Mouse (Mus musculus): Measurements from ENCODE around the gene Slc47a2. TPM values are rescaled to one million over a fixed set of nuclear protein-coding genes. Genes with fewer than 3 reads are reported as not detected.
"Not testable (repeated sequence)": the region's sequence is repeated elsewhere in the genome, so short reads cannot be mapped to it uniquely, and the experiment has no call there.

Slc47a2 gene
- polyA plus RNA-seq, 1 experiment from 2014 or later = not detected

DNA sequence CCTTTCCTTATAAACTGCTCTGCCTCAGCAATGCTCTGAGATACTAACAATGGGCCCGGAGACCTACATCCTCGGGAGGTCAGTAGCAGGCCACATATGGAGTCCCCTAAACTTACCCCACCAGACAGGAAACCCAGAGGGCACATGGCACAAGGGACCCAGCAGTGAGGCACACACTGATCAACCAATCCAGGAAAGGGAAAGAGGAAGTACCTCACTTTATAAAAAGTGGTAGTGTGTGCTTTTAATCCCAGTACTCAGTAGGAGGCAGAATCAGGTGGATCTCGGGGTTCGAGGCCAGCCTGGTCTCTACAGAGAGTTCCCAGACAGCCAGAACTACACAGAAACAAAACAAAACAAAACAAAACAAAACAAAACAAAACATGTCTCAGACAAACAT is 2.3 kb downstream of the Slc47a2 start:
- WGBS = 78% methylated on average over 4 of the region's 4 CpGs
- Histone ChIP-seq H3K27ac (no peak overlapping the region), H3K36me3 (no peaks in the 10 kb centered on the region), H3K4me2 (replicated peaks) (no peak overlapping the region), H3K27me3 (peaks cover 40% of the 10 kb centered on the region), H3K4me3 (no peak overlapping the region), H3K9ac (no peak overlapping the region), H3K9me3 (no peaks in the 10 kb centered on the region), H3K4me1 (peaks cover 12% of the 10 kb centered on the region; the same call in 1 of the 2 replicates)
- no peak for ATAC-seq (ENCODE audit: insufficient number of reproducible peaks, insufficient read depth, low FRiP score, low TSS enrichment)

DNA sequence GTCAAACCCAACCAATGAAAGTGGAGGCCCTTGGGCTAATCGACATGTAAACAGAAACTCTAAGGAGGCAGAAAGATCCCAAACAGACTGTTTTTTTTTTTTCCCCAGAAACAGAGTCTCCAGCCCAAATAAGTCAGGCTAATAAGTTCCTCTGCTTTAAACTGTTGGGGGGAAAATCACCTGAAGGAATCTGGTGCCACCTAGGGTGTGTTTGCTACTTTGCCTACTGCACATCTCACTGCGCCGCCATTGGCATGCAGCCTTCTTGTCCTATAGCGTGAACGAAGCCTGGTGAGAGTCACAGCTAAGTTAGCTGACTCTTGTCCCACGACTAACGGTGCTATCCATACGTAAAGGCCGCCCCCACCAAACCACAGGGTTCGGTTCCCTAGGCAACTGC is 5.1 kb downstream of the Slc47a2 start:
- Histone ChIP-seq H3K27ac (no peak overlapping the region), H3K4me1 (peaks cover 9% of the 10 kb centered on the region; the same call in 1 of the 2 replicates), H3K36me3 (no peaks in the 10 kb centered on the region), H3K4me3 (no peak overlapping the region), H3K9ac (no peak overlapping the region), H3K4me2 (replicated peaks) (no peak overlapping the region), H3K9me3 (no peaks in the 10 kb centered on the region), H3K27me3 (peaks cover 21% of the 10 kb centered on the region)
- whole genome bisulfite sequencing = 79% methylated on average over 10 of the region's 10 CpGs
- no peak for ATAC-seq (ENCODE audit: insufficient number of reproducible peaks, insufficient read depth, low FRiP score, low TSS enrichment)

DNA sequence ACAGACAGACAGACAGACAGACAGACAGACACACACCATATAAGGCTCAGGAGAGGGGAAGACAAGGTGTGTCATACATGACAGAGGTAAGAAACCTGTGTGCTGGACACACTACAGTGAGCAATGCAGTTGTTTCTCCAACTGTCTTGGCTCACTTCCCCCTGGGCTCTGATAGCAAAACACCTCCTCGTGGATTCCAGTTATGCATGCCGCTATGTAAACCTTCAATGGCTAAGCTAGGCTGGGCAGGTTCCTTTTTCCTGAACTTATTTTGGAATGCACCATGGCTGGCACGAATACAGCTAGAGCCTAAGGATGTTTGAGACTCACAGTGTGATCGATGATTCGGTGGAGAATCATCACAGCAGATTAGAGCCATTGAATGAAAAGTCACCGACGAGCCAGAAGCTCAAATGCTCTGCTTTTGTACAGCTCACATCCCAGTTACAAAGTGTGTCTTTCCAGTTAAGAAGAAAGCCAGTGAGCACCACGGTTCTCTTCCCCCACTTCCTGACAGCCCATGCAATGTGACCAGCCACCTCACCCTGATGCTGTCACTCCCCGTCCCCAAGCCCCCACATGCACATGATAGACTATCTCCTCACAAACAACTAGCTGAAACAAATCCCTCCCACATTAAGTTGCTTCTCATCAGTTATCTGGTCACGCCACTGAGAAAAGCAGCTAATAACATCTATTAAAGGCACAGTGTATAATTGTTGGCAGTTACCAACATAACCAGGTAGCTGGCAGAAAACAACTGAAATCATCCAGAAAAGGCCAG is 21.6 kb downstream of the Slc47a2 start:
- H3K27ac ChIP-seq = no peak overlapping the region
- H3K4me1 ChIP-seq = peaks cover 8% of the 10 kb centered on the region; the same call in 1 of the 2 replicates
- H3K4me3 ChIP-seq = no peak overlapping the region
- H3K36me3 ChIP-seq = no peaks in the 10 kb centered on the region
- WGBS = 74% methylated on average over 10 of the region's 10 CpGs
- ATAC-seq (ENCODE audit: insufficient number of reproducible peaks, insufficient read depth, low FRiP score, low TSS enrichment) = no peak
- no peaks in the 10 kb centered on the region for H3K9me3 ChIP-seq
- H3K9ac ChIP-seq = no peak overlapping the region
- no peaks in the 10 kb centered on the region for H3K27me3 ChIP-seq
- H3K4me2 ChIP-seq (replicated peaks) = no peak overlapping the region

DNA sequence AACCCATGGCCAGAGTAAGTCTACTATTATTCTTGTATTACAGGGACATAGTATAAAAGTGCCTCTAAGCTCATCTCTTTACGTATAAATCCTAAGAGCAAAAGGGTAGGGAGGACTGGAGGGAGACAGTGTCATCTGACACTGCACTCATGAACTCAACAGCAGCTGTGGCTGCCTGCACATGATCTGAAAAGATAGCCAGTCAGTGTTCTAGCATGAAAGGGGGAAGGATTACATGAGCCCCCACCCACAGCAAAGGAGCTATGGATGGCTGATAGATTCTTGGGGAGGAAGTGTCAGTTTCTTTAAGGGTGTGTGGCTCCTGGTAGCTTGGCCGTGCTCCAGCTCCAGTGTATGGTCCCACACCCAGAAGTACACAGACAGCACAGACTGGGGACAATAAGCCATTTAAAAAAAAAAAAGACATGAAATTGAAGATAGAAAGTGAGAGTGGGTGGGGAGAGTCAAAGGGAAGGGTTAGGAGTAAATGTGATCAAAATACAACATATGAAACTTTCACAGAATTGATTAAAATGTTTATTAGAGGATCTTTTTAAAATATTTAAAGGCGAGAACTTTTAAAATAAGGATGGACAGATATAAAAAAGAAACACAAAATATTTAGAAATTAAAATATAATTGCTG is 22.6 kb downstream of the Slc47a2 start:
- no peak for ATAC-seq (ENCODE audit: insufficient number of reproducible peaks, insufficient read depth, low FRiP score, low TSS enrichment)

GRCm38 (mm10) chr11:61319233-61319922 is 23.3 kb downstream of the Slc47a2 start:
- 58% methylated on average over 12 of the region's 12 CpGs for WGBS
- H3K36me3 ChIP-seq = no peaks in the 10 kb centered on the region
- no peaks in the 10 kb centered on the region for H3K27me3 ChIP-seq
- peaks cover 8% of the 10 kb centered on the region; the same call in 1 of the 2 replicates for H3K4me1 ChIP-seq
- no peak for ATAC-seq (ENCODE audit: insufficient number of reproducible peaks, insufficient read depth, low FRiP score, low TSS enrichment)
- no peak overlapping the region for H3K9ac ChIP-seq
- no peak overlapping the region for H3K27ac ChIP-seq
- no peak overlapping the region for H3K4me2 ChIP-seq (replicated peaks)
- H3K4me3 ChIP-seq = no peak overlapping the region
- H3K9me3 ChIP-seq = no peaks in the 10 kb centered on the region

More for the DNA sequence above, 22.6 kb downstream of the Slc47a2 start:
- H3K27ac ChIP-seq = no peak overlapping the region
- H3K4me2 ChIP-seq (replicated peaks) = no peak overlapping the region
- H3K27me3 ChIP-seq = no peaks in the 10 kb centered on the region
- H3K9ac ChIP-seq = no peak overlapping the region
- H3K9me3 ChIP-seq = no peaks in the 10 kb centered on the region
- H3K4me3 ChIP-seq = no peak overlapping the region
- 63% methylated on average over 3 of the region's 3 CpGs for WGBS
- no peaks in the 10 kb centered on the region for H3K36me3 ChIP-seq
- H3K4me1 ChIP-seq = peaks cover 8% of the 10 kb centered on the region; the same call in 1 of the 2 replicates

DNA sequence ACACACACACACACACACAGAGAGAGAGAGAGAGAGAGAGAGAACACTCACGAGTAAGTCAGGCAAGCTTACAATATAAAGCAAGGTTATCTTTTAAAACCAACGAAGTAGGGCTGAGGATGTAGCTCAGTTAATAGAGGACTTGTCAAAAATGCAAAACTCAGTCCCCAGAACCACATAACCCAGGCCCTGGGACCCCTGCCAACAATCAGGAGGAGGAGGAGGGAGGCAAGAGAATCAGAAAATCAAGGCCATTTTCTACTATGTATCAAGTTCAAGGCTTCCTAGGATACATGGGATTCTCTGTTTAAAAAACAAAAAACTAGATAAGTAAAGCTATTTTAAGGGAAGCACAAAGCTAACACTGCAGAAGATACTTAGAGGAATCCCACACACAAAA is 25.8 kb downstream of the Slc47a2 start:
- Histone ChIP-seq H3K36me3 (no peaks in the 10 kb centered on the region), H3K9me3 (no peaks in the 10 kb centered on the region), H3K27me3 (no peaks in the 10 kb centered on the region), H3K4me2 (replicated peaks) (no peak overlapping the region), H3K27ac (no peak overlapping the region), H3K4me1 (peaks cover 8% of the 10 kb centered on the region; the same call in 1 of the 2 replicates), H3K4me3 (no peak overlapping the region), H3K9ac (no peak overlapping the region)
- ATAC-seq (ENCODE audit: insufficient number of reproducible peaks, insufficient read depth, low FRiP score, low TSS enrichment) = no peak
- WGBS = 64% methylated on average over 2 of the region's 2 CpGs

GRCm38 (mm10) chr11:61310321-61310720 is 32.3 kb downstream of the Slc47a2 start:
- H3K27me3 ChIP-seq = no peaks in the 10 kb centered on the region; the same call in 1 of the 2 replicates
- no peak overlapping the region for H3K27ac ChIP-seq
- 0 out of 2 replicates have a peak, but pooled peaks cover 4% of the 10 kb centered on the region for H3K9me3 ChIP-seq
- ATAC-seq (ENCODE audit: insufficient number of reproducible peaks, insufficient read depth, low FRiP score, low TSS enrichment) = no peak
- H3K36me3 ChIP-seq = no peaks in the 10 kb centered on the region
- no peak overlapping the region for H3K4me3 ChIP-seq
- 63% methylated on average over 7 of the region's 7 CpGs for WGBS
- no peak overlapping the region for H3K4me2 ChIP-seq (replicated peaks)
- H3K9ac ChIP-seq = no peak overlapping the region
- H3K4me1 ChIP-seq = no peaks in the 10 kb centered on the region

GRCm38 (mm10) chr11:61309831-61310230 is 32.8 kb downstream of the Slc47a2 start:
- Histone ChIP-seq H3K4me2 (replicated peaks) (no peak overlapping the region), H3K27ac (no peak overlapping the region), H3K36me3 (no peaks in the 10 kb centered on the region), H3K27me3 (no peaks in the 10 kb centered on the region; the same call in 1 of the 2 replicates), H3K4me1 (no peaks in the 10 kb centered on the region), H3K9me3 (0 out of 2 replicates have a peak, but pooled peaks cover 5% of the 10 kb centered on the region), H3K4me3 (no peak overlapping the region), H3K9ac (no peak overlapping the region)
- no peak for ATAC-seq (ENCODE audit: insufficient number of reproducible peaks, insufficient read depth, low FRiP score, low TSS enrichment)
- WGBS = 52% methylated on average over 12 of the region's 12 CpGs

- 33% methylated on average over 7 of the region's 7 CpGs for WGBS
- Histone ChIP-seq H3K27ac (no peak overlapping the region), H3K4me1 (no peaks in the 10 kb centered on the region), H3K4me3 (no peak overlapping the region), H3K36me3 (no peaks in the 10 kb centered on the region), H3K9me3 (0 out of 2 replicates have a peak, but pooled peaks cover 5% of the 10 kb centered on the region), H3K4me2 (replicated peaks) (no peak overlapping the region), H3K9ac (no peak overlapping the region), H3K27me3 (no peaks in the 10 kb centered on the region; the same call in 1 of the 2 replicates)
- ATAC-seq (ENCODE audit: insufficient number of reproducible peaks, insufficient read depth, low FRiP score, low TSS enrichment) = no peak
These were observed 34.9 kb downstream of the Slc47a2 start for GRCm38 (mm10) chr11:61307795-61308194.

DNA sequence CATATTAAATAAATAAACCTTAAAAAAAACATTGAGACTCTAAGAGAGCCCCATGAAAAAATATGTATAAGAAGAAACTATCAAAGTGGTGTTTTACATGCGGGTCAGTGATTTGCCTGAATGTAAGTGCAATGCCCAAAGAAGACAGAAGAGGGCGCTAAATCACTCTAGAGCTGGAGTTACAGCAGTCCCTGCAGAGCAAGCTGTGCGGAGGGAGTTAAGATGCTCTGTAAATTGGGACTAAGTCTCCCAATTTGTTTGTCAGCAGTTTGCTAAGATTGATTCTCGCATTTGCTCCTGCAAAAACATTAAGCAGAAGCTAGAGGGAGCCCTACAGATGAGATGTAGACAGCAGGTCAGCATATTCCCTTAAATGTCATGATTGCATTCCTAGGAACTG is 37.3 kb downstream of the Slc47a2 start:
- no peaks in the 10 kb centered on the region for H3K36me3 ChIP-seq
- no peak overlapping the region for H3K9ac ChIP-seq
- peaks cover 6% of the 10 kb centered on the region; the same call in 1 of the 2 replicates for H3K4me1 ChIP-seq
- H3K4me2 ChIP-seq (replicated peaks) = no peak overlapping the region
- H3K27ac ChIP-seq = no peak overlapping the region
- 0 out of 2 replicates have a peak, but pooled peaks cover 5% of the 10 kb centered on the region for H3K9me3 ChIP-seq
- ATAC-seq (ENCODE audit: insufficient number of reproducible peaks, insufficient read depth, low FRiP score, low TSS enrichment) = no peak
- no peaks in the 10 kb centered on the region; the same call in 1 of the 2 replicates for H3K27me3 ChIP-seq
- WGBS = 79% methylated on average over 4 of the region's 4 CpGs
- no peak overlapping the region for H3K4me3 ChIP-seq

- not testable (repeated sequence) for H3K4me3 ChIP-seq; H3K4me2 ChIP-seq (replicated peaks); H3K4me1 ChIP-seq; H3K27me3 ChIP-seq; H3K36me3 ChIP-seq; H3K9me3 ChIP-seq; ATAC-seq (ENCODE audit: insufficient number of reproducible peaks, insufficient read depth, low FRiP score, low TSS enrichment); H3K27ac ChIP-seq; H3K9ac ChIP-seq
- whole genome bisulfite sequencing = 95% methylated on average over 6 of the region's 10 CpGs
These were observed 38.1 kb downstream of the Slc47a2 start for GRCm38 (mm10) chr11:61304535-61304934.
